Mouse (Mus musculus) thymus, adult 2 months (tissue): ENCODE measurements around the gene Cdsn. TPM values are rescaled to one million over a fixed set of nuclear protein-coding genes. Genes with fewer than 3 reads are reported as not detected.

ENCODE experiments used
- DNase-seq: peaks from one replicate; pipeline ENCODE4 v3.0.0; 2021
- H3K27ac ChIP-seq: fragments of 200-500 bp; 2 replicates; pipeline ENCODE4 v1.5.1; 2012; ENCODE audit warnings: low read length, control low read depth; ENCODE audit not compliant: control insufficient read depth, insufficient read depth
- H3K27me3 ChIP-seq: fragments of 200-500 bp; 2 replicates; pipeline ENCODE4 v1.6.1; 2012; ENCODE audit warnings: mild to moderate bottlenecking, low read length, moderate library complexity, mixed read lengths; ENCODE audit not compliant: control insufficient read depth, insufficient read depth
- H3K36me3 ChIP-seq: fragments of 200-500 bp; 2 replicates; pipeline ENCODE4 v1.6.1; 2012; ENCODE audit warnings: mild to moderate bottlenecking, low read length, moderate library complexity; ENCODE audit not compliant: control insufficient read depth, insufficient read depth
- H3K4me1 ChIP-seq: fragments of 200-500 bp; replicated peaks from 2 replicates; pipeline ENCODE4 v1.6.1; 2012; ENCODE audit warnings: low read length; ENCODE audit not compliant: control insufficient read depth, insufficient read depth
- H3K4me3 ChIP-seq: fragments of 200-500 bp; 2 replicates; pipeline ENCODE4 v1.5.1; 2012; ENCODE audit warnings: mild to moderate bottlenecking, low read length, control low read depth, moderate library complexity; ENCODE audit not compliant: control insufficient read depth, insufficient read depth
- CTCF ChIP-seq: fragments of 200-500 bp; IDR thresholded peaks from 2 replicates; pipeline ENCODE4 v1.5.1; 2012; ENCODE audit warnings: mild to moderate bottlenecking, control low read depth, low read length, moderate library complexity, borderline replicate concordance; ENCODE audit not compliant: control insufficient read depth, poor library complexity, insufficient read depth; ENCODE audit errors: extremely low read depth
- POLR2A ChIP-seq: fragments of 200-500 bp; IDR thresholded peaks from 2 replicates; pipeline ENCODE4 v1.6.1; 2012; ENCODE audit warnings: mild to moderate bottlenecking, low read length, control low read depth, moderate library complexity; ENCODE audit not compliant: control insufficient read depth, poor library complexity, insufficient read depth; ENCODE audit errors: extremely low read depth
- WGBS: fragments of 180-500 bp; shearing (Covaris S2); methylation state at CpG from one replicate; pipeline ENCODE4 v1.1.7; 2018; 5-methylcytosine and 5-hydroxymethylcytosine counted together
- polyA plus RNA-seq: library from polyadenylated mRNA; depleted of rRNA; stranded (reverse); fragments of >200 nt; gene quantifications from 2 replicates; pipeline ENCODE4 v1.2.3, GENCODE M21; 2012

Cdsn gene
- polyA plus RNA-seq, 1 experiment, result 3.3 TPM

DNA sequence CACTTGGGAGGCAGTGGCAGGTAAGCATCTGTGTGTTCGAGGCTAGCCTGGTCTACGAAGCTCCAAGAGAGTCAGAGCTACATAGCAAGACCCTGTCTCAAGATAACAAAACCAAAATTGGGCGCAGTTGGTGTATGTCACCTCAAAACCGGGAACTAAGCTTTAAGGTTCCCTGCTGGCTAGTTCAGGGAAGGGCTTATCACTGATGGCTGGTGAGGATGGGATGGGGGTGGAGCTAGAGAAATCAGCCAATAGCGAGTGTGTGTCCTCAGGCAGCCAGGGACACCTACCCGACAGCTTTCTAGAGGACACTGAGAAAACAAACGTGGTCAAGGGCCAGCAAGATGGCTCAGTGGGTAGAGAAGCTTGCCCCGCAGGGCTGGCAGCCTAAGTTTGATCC, 6.3 kb downstream of the Cdsn start:
- TF ChIP-seq POLR2A, result no peak
- TF ChIP-seq CTCF, result no peak
- Histone ChIP-seq H3K4me3 (no peak overlapping the region), H3K36me3 (no peaks in the 10 kb centered on the region), H3K27ac (no peak overlapping the region), H3K4me1 (no peaks in the 10 kb centered on the region), H3K27me3 (no peaks in the 10 kb centered on the region)
- 69% methylated on average over 8 of the region's 8 CpGs for WGBS
- DNase-seq, result no peak

DNA sequence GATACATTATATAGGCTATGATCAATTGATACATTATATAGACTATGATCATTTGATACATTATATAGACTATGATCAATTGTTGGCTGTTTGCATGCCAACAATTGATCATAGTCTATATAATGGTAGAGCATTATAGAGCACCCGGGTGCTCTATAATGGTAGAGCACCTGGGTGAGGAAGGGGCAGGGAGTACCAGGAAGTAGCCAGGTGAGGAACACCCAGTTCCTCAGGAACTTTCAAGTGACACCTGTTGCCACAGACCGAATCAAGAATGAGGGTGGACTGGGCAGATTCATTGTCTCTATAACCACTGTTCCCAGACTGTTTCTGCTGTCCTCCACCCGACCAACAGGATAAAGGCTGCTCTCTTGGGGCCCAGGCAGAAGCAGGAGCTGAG, 15.2 kb downstream of the Cdsn start, which contains the start of gene 2300002M23Rik:
Gene 2300002M23Rik, plus strand, starts transcription at position 301 of the 400 bp plus-strand sequence.
- peaks cover 23% of the 10 kb centered on the region for H3K4me1 ChIP-seq
- no peak within 1 kb of the TSS for H3K4me3 ChIP-seq
- TF ChIP-seq CTCF (no peak), POLR2A (no peak)
- 59% methylated on average over 3 of the region's 3 CpGs for WGBS
- no peaks in the 10 kb centered on the region for H3K27me3 ChIP-seq
- H3K27ac ChIP-seq, result no peak within 1 kb of the TSS
- no peak for DNase-seq
- H3K36me3 ChIP-seq, result no peaks in the 10 kb centered on the region

GRCm38 (mm10) chr17:35567767-35568166, 15.8 kb downstream of the Cdsn start:
- Histone ChIP-seq H3K36me3 (no peaks in the 10 kb centered on the region), H3K27ac (no peak overlapping the region), H3K4me1 (peaks cover 23% of the 10 kb centered on the region), H3K27me3 (no peaks in the 10 kb centered on the region), H3K4me3 (no peak overlapping the region)
- TF ChIP-seq POLR2A (no peak), CTCF (no peak)
- DNase-seq, result no peak
- WGBS, result 52% methylated on average over 9 of the region's 9 CpGs

GRCm38 (mm10) chr17:35569091-35569944, 17.4 kb downstream of the Cdsn start:
- Histone ChIP-seq H3K27ac (no peak overlapping the region), H3K4me1 (peaks cover 23% of the 10 kb centered on the region), H3K36me3 (no peaks in the 10 kb centered on the region), H3K4me3 (peak overlapping the region; percentile 17), H3K27me3 (no peaks in the 10 kb centered on the region)
- DNase-seq, result peak; percentile 26
- WGBS, result 4% methylated on average over 28 of the region's 28 CpGs
- TF ChIP-seq POLR2A, result no peak
- TF ChIP-seq CTCF, result no peak

GRCm38 (mm10) chr17:35570836-35571235, 18.9 kb downstream of the Cdsn start:
- Histone ChIP-seq H3K27ac (no peak overlapping the region), H3K4me1 (peaks cover 19% of the 10 kb centered on the region), H3K4me3 (no peak overlapping the region), H3K27me3 (no peaks in the 10 kb centered on the region), H3K36me3 (no peaks in the 10 kb centered on the region)
- WGBS, result 94% methylated on average over 14 of the region's 14 CpGs
- TF ChIP-seq CTCF (no peak), POLR2A (no peak)
- no peak for DNase-seq

- Histone ChIP-seq H3K4me3 (no peak overlapping the region), H3K4me1 (peaks cover 19% of the 10 kb centered on the region), H3K36me3 (no peaks in the 10 kb centered on the region), H3K27ac (no peak overlapping the region), H3K27me3 (no peaks in the 10 kb centered on the region)
- TF ChIP-seq CTCF (no peak), POLR2A (no peak)
- WGBS, result 97% methylated on average over 7 of the region's 7 CpGs
- DNase-seq, result no peak
Measured at GRCm38 (mm10) chr17:35571477-35571876, 19.5 kb downstream of the Cdsn start.

GRCm38 (mm10) chr17:35578211-35578610, 26.3 kb downstream of the Cdsn start:
- no peaks in the 10 kb centered on the region for H3K36me3 ChIP-seq
- WGBS, result 21% methylated on average over 6 of the region's 6 CpGs
- no peak overlapping the region for H3K27ac ChIP-seq
- peak; percentile 83 for DNase-seq
- no peak overlapping the region for H3K4me3 ChIP-seq
- no peaks in the 10 kb centered on the region for H3K4me1 ChIP-seq
- no peaks in the 10 kb centered on the region for H3K27me3 ChIP-seq
- TF ChIP-seq POLR2A, result no peak
- TF ChIP-seq CTCF, result peak; percentile 37; the same call in 1 of the 2 replicates
